Mouse (Mus musculus): ENCODE data around the gene F8a. TPM values are rescaled to one million over a fixed set of nuclear protein-coding genes. Genes with fewer than 3 reads are reported as not detected.
"Not testable (repeated sequence)": the region's sequence is repeated elsewhere in the genome, so short reads cannot be mapped to it uniquely, and the experiment has no call there.

Gene F8a
- total and polyA plus RNA-seq, 3 experiments: 4.9 to 5.0 (median 4.9) TPM

- H3K79me2 ChIP-seq (replicated peaks; ENCODE audit: control insufficient read depth, extremely low read depth, insufficient read depth, poor library complexity, severe bottlenecking); H3K27ac ChIP-seq (ENCODE audit: insufficient read depth, low read depth); H3K36me3 ChIP-seq (replicated peaks in 1 of 2; ENCODE audit: control insufficient read depth in 1 of 2, insufficient read depth in 1 of 2, low read length in 1 of 2); H3K27me3 ChIP-seq (replicated peaks); H3K9me3 ChIP-seq (replicated peaks; ENCODE audit: low read length); H3K4me3 ChIP-seq (replicated peaks in 1 of 3; ENCODE audit: low read depth in 2 of 3, low read length in 2 of 3, poor library complexity in 1 of 3); dilution Hi-C loops (cut with MboI; ENCODE audit: extremely low pct_ligation_motif_present, extremely low pct_unique_long_range_greater_than_20kb, low sequenced_read_pairs); H3K9ac ChIP-seq (ENCODE audit: insufficient read depth, low read depth); H3K4me2 ChIP-seq (ENCODE audit: insufficient read depth, low read depth, poor library complexity, severe bottlenecking); DNase-seq (ENCODE audit: extremely low read depth); in situ Hi-C loops (cut with MboI; ENCODE audit: low pct_ligation_motif_present, low pct_unique_long_range_greater_than_20kb, low sequenced_read_pairs); H3K4me1 ChIP-seq (ENCODE audit: control insufficient read depth in 1 of 2, insufficient read depth in 2 of 2): not testable (repeated sequence)
- TF ChIP-seq NRF1 (IDR thresholded peaks at IDR 0.05; ENCODE audit: low read depth, low read length): peak; percentile 56
Measured at GRCm38 (mm10) chrX:73191934-73192333, 36.2 kb upstream of the F8a start, which contains the start of gene Xlr3b. Gene Xlr3b, plus strand, starts transcription at chrX:73192207.

- Histone ChIP-seq H3K4me2 (ENCODE audit: insufficient read depth, low read depth, poor library complexity, severe bottlenecking) (peak within 1 kb of the TSS; percentile 67), H3K4me3 (replicated peaks in 1 of 3; ENCODE audit: low read depth in 2 of 3, low read length in 2 of 3, poor library complexity in 1 of 3) (peak within 1 kb of the TSS; percentile 35 to 60 (median 41))
- DNase-seq (ENCODE audit: extremely low read depth); H3K36me3 ChIP-seq (replicated peaks in 1 of 2; ENCODE audit: control insufficient read depth in 1 of 2, insufficient read depth in 1 of 2, low read length in 1 of 2); dilution Hi-C loops (cut with MboI; ENCODE audit: extremely low pct_ligation_motif_present, extremely low pct_unique_long_range_greater_than_20kb, low sequenced_read_pairs); H3K27me3 ChIP-seq (replicated peaks); H3K9ac ChIP-seq (ENCODE audit: insufficient read depth, low read depth); H3K4me1 ChIP-seq (ENCODE audit: control insufficient read depth in 1 of 2, insufficient read depth in 2 of 2); H3K79me2 ChIP-seq (replicated peaks; ENCODE audit: control insufficient read depth, extremely low read depth, insufficient read depth, poor library complexity, severe bottlenecking); H3K27ac ChIP-seq (ENCODE audit: insufficient read depth, low read depth); H3K9me3 ChIP-seq (replicated peaks; ENCODE audit: low read length); in situ Hi-C loops (cut with MboI; ENCODE audit: low pct_ligation_motif_present, low pct_unique_long_range_greater_than_20kb, low sequenced_read_pairs): not testable (repeated sequence)
- TF ChIP-seq POLR2A (IDR thresholded peaks at IDR 0.05; ENCODE audit: low read depth, low read length): peak; percentile 25; the same call in 1 of the 2 replicates
- TF ChIP-seq NRF1 (IDR thresholded peaks at IDR 0.05; ENCODE audit: low read depth, low read length): peak; percentile 70
Measured at GRCm38 (mm10) chrX:73213819-73214564, 14.1 kb upstream of the F8a start, which contains the start of gene Xlr4b. Gene Xlr4b, plus strand, starts transcription at chrX:73214333.

GRCm38 (mm10) chrX:73225365-73225764 is 2.7 kb upstream of the F8a start:
- no peaks in the 10 kb centered on the region for H3K9me3 ChIP-seq (replicated peaks; ENCODE audit: low read length)
- H3K4me3 ChIP-seq (replicated peaks in 1 of 3; ENCODE audit: low read depth in 2 of 3, low read length in 2 of 3, poor library complexity in 1 of 3): no peak overlapping the region
- H3K79me2 ChIP-seq (replicated peaks; ENCODE audit: control insufficient read depth, extremely low read depth, insufficient read depth, poor library complexity, severe bottlenecking): no peaks in the 10 kb centered on the region
- no peak overlapping the region for H3K9ac ChIP-seq (ENCODE audit: insufficient read depth, low read depth)
- TF ChIP-seq TBP (conservative IDR thresholded peaks at IDR 0.05; ENCODE audit: low read depth, low read length) (peak; percentile 57; the same call in 1 of the 2 replicates), EP300 (IDR thresholded peaks at IDR 0.05; ENCODE audit: low read length) (no peak), TCF12 (IDR thresholded peaks at IDR 0.05; ENCODE audit: low read depth, low read length) (no peak), RCOR1 (conservative IDR thresholded peaks at IDR 0.05; ENCODE audit: low read depth, low read length) (no peak), E2F4 (IDR thresholded peaks at IDR 0.05; ENCODE audit: insufficient replicate concordance, low read depth, low read length) (no peak)
- no peak overlapping the region for H3K4me2 ChIP-seq (ENCODE audit: insufficient read depth, low read depth, poor library complexity, severe bottlenecking)
- no peaks in the 10 kb centered on the region for H3K36me3 ChIP-seq (replicated peaks in 1 of 2; ENCODE audit: control insufficient read depth in 1 of 2, insufficient read depth in 1 of 2, low read length in 1 of 2)
- in situ Hi-C loops (cut with MboI; ENCODE audit: low pct_ligation_motif_present, low pct_unique_long_range_greater_than_20kb, low sequenced_read_pairs): loop anchor here (25.0 kb wide), 1 partner anchor 187 kb away; the partner anchor contains the start of gene Zfp92
- no peak overlapping the region for H3K27ac ChIP-seq (ENCODE audit: insufficient read depth, low read depth)
- no peaks in the 10 kb centered on the region for H3K27me3 ChIP-seq (replicated peaks)
- dilution Hi-C loops (cut with MboI; ENCODE audit: extremely low pct_ligation_motif_present, extremely low pct_unique_long_range_greater_than_20kb, low sequenced_read_pairs): no loop called here
- no peak for DNase-seq (ENCODE audit: extremely low read depth)
- no peaks in the 10 kb centered on the region for H3K4me1 ChIP-seq (ENCODE audit: control insufficient read depth in 1 of 2, insufficient read depth in 2 of 2)
